Mouse (Mus musculus) liver, embryonic 12.5 days (tissue): ENCODE measurements around the gene Dync1li2. TPM values are rescaled to one million over a fixed set of nuclear protein-coding genes. Genes with fewer than 3 reads are reported as not detected.

Experiments
- ATAC-seq: fragments of 200-750 bp; cut with Nextera tagmentation; 2 replicates; pipeline ENCODE4 v1.8.0; 2017; ENCODE audit warnings: moderate number of reproducible peaks, mild to moderate bottlenecking, moderate library complexity
- H3K27ac ChIP-seq: fragments of 300-500 bp; sonication (generic); 2 replicates; pipeline ENCODE4 v1.5.1; 2016; ENCODE audit warnings: mild to moderate bottlenecking
- H3K27me3 ChIP-seq: fragments of 300-500 bp; sonication (generic); replicated peaks from 2 replicates; pipeline ENCODE4 v1.6.1; 2016; ENCODE audit warnings: mild to moderate bottlenecking, moderate library complexity
- H3K36me3 ChIP-seq: fragments of 300-500 bp; sonication (generic); 2 replicates; pipeline ENCODE4 v1.6.1; 2016; ENCODE audit warnings: mild to moderate bottlenecking, moderate library complexity
- H3K4me1 ChIP-seq: fragments of 300-500 bp; sonication (generic); 2 replicates; pipeline ENCODE4 v1.6.1; 2016
- H3K4me2 ChIP-seq: fragments of 300-500 bp; sonication (generic); 2 replicates; pipeline ENCODE4 v1.6.1; 2016; ENCODE audit warnings: mild to moderate bottlenecking, moderate library complexity
- H3K4me3 ChIP-seq: fragments of 300-500 bp; sonication (generic); 2 replicates; pipeline ENCODE4 v1.5.1; 2016; ENCODE audit warnings: mild to moderate bottlenecking, moderate library complexity
- H3K9ac ChIP-seq: fragments of 300-500 bp; sonication (generic); 2 replicates; pipeline ENCODE4 v1.6.1; 2016; ENCODE audit warnings: mild to moderate bottlenecking, moderate library complexity
- H3K9me3 ChIP-seq: fragments of 300-500 bp; sonication (generic); replicated peaks from 2 replicates; pipeline ENCODE4 v1.6.1; 2016; ENCODE audit warnings: mild to moderate bottlenecking, moderate library complexity
- WGBS: fragments of 180-500 bp; shearing (Covaris S2); methylation state at CpG from one replicate; pipeline ENCODE4 v1.1.7; 2016; ENCODE audit not compliant: insufficient replicate concordance; 5-methylcytosine and 5-hydroxymethylcytosine counted together
- polyA plus RNA-seq: library from polyadenylated mRNA; unstranded; fragments of >200 nt; fragmentation: Nextera tagmentation; extraction: Ambion mirVana; gene quantifications from 2 replicates; pipeline ENCODE4 v1.2.1, GENCODE M21; 2016

Gene Dync1li2
- polyA plus RNA-seq, 1 experiment from 2014 or later: 25.2 TPM

- H3K36me3 ChIP-seq: no peaks in the 10 kb centered on the region
- H3K4me1 ChIP-seq: peaks cover 22% of the 10 kb centered on the region
- WGBS: 1% methylated on average over 75 of the region's 82 CpGs
- peak overlapping the region; percentile 99 for H3K4me2 ChIP-seq
- peaks cover 28% of the 10 kb centered on the region for H3K27me3 ChIP-seq
- ATAC-seq: peak; percentile 62
- H3K27ac ChIP-seq: peak overlapping the region; percentile 58; the same call in 1 of the 2 replicates
- 0 out of 2 replicates have a peak, but pooled peaks cover 5% of the 10 kb centered on the region for H3K9me3 ChIP-seq
- H3K9ac ChIP-seq: peak overlapping the region; percentile 79
- H3K4me3 ChIP-seq: peak overlapping the region; percentile 69
Observed at GRCm38 (mm10) chr8:104394801-104395702, 47.8 kb downstream of the Dync1li2 start.

DNA sequence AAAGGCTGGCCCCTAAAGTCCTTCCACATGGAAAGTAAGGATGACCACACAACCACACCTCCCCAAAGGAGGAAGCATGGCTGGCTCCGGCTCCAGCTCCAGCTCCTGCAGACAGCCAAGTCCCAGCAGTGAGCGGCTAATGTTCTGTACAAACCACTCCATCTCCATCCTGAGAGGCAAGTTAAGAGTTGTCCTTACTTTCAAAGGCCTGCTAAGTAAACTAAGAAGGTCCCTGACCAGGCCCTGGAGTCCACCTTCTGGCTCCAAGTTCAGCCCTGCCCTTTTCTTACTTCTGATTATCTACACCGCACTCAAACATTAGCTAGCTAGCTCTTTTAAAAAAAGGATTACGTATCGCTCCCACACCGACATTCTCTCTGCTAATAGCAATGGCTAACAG, 49.1 kb downstream of the Dync1li2 start:
- 79% methylated on average over 6 of the region's 6 CpGs for WGBS
- Histone ChIP-seq H3K27ac (no peak overlapping the region), H3K4me1 (peaks cover 22% of the 10 kb centered on the region), H3K4me2 (0 out of 2 replicates have a peak overlapping the region, but pooled peaks have one; percentile 99), H3K36me3 (no peaks in the 10 kb centered on the region), H3K9me3 (0 out of 2 replicates have a peak, but pooled peaks cover 5% of the 10 kb centered on the region), H3K9ac (no peak overlapping the region), H3K27me3 (peaks cover 28% of the 10 kb centered on the region), H3K4me3 (no peak overlapping the region)
- no peak for ATAC-seq

- Histone ChIP-seq H3K4me1 (peaks cover 22% of the 10 kb centered on the region), H3K9me3 (0 out of 2 replicates have a peak, but pooled peaks cover 4% of the 10 kb centered on the region), H3K27ac (no peak overlapping the region), H3K27me3 (peaks cover 28% of the 10 kb centered on the region), H3K36me3 (no peaks in the 10 kb centered on the region), H3K9ac (no peak overlapping the region), H3K4me3 (no peak overlapping the region), H3K4me2 (no peak overlapping the region)
- 89% methylated on average over 7 of the region's 7 CpGs for WGBS
- ATAC-seq: no peak
Observed at GRCm38 (mm10) chr8:104393139-104393538, 49.7 kb downstream of the Dync1li2 start.

- Histone ChIP-seq H3K4me2 (no peak overlapping the region), H3K36me3 (no peaks in the 10 kb centered on the region), H3K9me3 (no peaks in the 10 kb centered on the region), H3K4me3 (no peak overlapping the region), H3K27me3 (peaks cover 18% of the 10 kb centered on the region), H3K4me1 (peaks cover 29% of the 10 kb centered on the region), H3K27ac (no peak overlapping the region), H3K9ac (no peak overlapping the region)
- 58% methylated on average over 8 of the region's 8 CpGs for WGBS
- no peak for ATAC-seq
Observed at GRCm38 (mm10) chr8:104390245-104390644, 52.6 kb downstream of the Dync1li2 start.

DNA sequence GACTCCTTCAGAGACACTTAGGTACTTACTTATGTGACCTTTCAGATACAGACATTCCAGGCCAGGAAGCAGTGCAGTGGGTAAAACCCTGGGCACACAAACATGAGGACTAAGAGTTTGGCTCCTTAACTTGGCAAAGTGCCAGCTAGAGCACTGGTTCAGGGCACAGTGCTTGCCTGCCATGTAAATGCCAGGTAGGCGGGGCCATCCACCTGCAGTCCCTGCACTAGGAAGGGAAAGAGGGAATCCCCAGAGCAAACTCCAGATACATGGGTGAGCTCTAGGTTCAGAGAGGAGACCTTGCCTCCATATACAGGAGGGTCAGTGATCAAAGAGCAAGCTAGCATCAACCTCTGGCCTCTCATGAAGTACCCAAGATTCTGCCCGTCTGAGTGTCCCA, 54.9 kb downstream of the Dync1li2 start:
- WGBS: 92% methylated on average over 2 of the region's 2 CpGs
- no peak for ATAC-seq
- peaks cover 19% of the 10 kb centered on the region for H3K4me1 ChIP-seq

DNA sequence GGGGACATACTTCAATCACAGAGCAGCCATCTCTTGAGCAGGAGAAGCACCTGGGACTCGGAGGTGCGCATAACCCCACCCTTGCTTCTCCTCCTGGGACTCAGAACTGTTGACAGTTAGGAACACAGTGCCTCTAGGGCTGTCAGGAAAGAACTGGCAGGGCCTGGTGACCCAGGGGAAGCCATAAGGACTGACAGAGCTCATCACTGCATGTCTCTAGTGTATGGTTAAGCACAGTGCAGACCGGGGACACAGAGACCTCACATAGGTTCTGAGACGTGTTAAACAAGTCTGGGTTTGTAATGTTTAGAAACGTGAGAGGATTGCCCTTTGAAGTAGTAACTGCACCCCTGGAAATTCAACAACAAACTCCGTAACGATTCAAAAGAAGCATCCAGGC, 55.3 kb downstream of the Dync1li2 start:
- H3K27me3 ChIP-seq: no peaks in the 10 kb centered on the region
- no peaks in the 10 kb centered on the region for H3K9me3 ChIP-seq
- no peak overlapping the region for H3K4me3 ChIP-seq
- H3K27ac ChIP-seq: no peak overlapping the region
- no peak overlapping the region for H3K4me2 ChIP-seq
- no peak overlapping the region for H3K9ac ChIP-seq
- H3K4me1 ChIP-seq: peaks cover 19% of the 10 kb centered on the region
- ATAC-seq: no peak
- H3K36me3 ChIP-seq: no peaks in the 10 kb centered on the region
- 65% methylated on average over 7 of the region's 7 CpGs for WGBS

More for the DNA sequence above, 54.9 kb downstream of the Dync1li2 start:
- no peak overlapping the region for H3K4me3 ChIP-seq
- no peaks in the 10 kb centered on the region for H3K27me3 ChIP-seq
- H3K9ac ChIP-seq: no peak overlapping the region
- no peaks in the 10 kb centered on the region for H3K9me3 ChIP-seq
- H3K27ac ChIP-seq: no peak overlapping the region
- H3K4me2 ChIP-seq: no peak overlapping the region
- no peaks in the 10 kb centered on the region for H3K36me3 ChIP-seq

- H3K27me3 ChIP-seq: no peaks in the 10 kb centered on the region
- H3K4me1 ChIP-seq: peaks cover 19% of the 10 kb centered on the region
- no peak overlapping the region for H3K27ac ChIP-seq
Observed at GRCm38 (mm10) chr8:104386693-104387092, 56.2 kb downstream of the Dync1li2 start.

DNA sequence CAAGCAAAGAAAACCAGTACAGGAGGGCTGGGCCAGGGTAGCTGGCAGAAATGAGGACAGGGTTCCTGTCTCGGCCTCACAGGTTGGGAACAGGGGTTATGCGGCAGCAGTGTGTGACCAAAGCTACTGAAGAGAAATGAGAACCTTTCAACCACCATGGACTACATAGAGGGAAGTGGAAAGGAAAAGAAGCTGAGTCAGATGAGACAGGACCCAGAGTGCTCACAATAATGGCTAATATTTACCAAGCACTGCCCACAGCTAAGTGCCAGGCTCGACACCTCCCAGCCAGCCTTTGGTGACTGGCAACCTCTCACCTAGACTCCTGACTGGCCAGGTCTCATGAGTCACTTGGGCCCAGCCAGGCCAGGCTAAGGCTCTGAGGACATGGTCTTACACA, 58.9 kb downstream of the Dync1li2 start:
- Histone ChIP-seq H3K4me2 (no peak overlapping the region), H3K27me3 (no peaks in the 10 kb centered on the region), H3K4me1 (peaks cover 19% of the 10 kb centered on the region), H3K4me3 (no peak overlapping the region), H3K9me3 (no peaks in the 10 kb centered on the region), H3K36me3 (no peaks in the 10 kb centered on the region), H3K27ac (no peak overlapping the region), H3K9ac (no peak overlapping the region)
- ATAC-seq: no peak; the same call in 1 of the 2 replicates
- 61% methylated on average over 3 of the region's 3 CpGs for WGBS

More at GRCm38 (mm10) chr8:104386693-104387092, 56.2 kb downstream of the Dync1li2 start:
- ATAC-seq: no peak
- Histone ChIP-seq H3K9ac (no peak overlapping the region), H3K9me3 (no peaks in the 10 kb centered on the region), H3K4me3 (no peak overlapping the region), H3K36me3 (no peaks in the 10 kb centered on the region), H3K4me2 (no peak overlapping the region)
- 37% methylated on average over 4 of the region's 4 CpGs for whole genome bisulfite sequencing

DNA sequence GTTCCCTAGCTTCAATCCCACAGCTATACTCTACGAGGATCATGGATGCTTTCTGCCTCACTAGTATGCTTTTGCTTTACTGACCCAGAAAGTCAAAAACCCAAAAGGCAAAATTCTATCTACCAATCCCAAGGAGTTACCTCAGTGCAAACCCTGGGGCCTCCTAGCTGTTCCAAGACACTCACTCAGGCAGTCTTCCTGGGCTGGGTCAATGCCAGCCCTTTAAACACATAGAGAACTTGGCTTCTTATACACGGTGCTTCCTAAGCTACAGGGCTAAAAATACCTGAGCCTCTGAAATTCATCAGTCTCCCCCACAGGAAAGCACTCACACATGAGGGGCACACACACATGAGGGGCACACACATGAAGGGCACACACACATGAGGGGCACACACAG, 59.6 kb downstream of the Dync1li2 start:
- no peak for ATAC-seq
- H3K9ac ChIP-seq: no peak overlapping the region
- H3K27me3 ChIP-seq: no peaks in the 10 kb centered on the region
- H3K36me3 ChIP-seq: no peaks in the 10 kb centered on the region
- no peaks in the 10 kb centered on the region for H3K9me3 ChIP-seq
- H3K4me1 ChIP-seq: peaks cover 19% of the 10 kb centered on the region
- H3K27ac ChIP-seq: no peak overlapping the region
- no peak overlapping the region for H3K4me2 ChIP-seq
- 72% methylated on average over 2 of the region's 2 CpGs for WGBS
- H3K4me3 ChIP-seq: no peak overlapping the region

DNA sequence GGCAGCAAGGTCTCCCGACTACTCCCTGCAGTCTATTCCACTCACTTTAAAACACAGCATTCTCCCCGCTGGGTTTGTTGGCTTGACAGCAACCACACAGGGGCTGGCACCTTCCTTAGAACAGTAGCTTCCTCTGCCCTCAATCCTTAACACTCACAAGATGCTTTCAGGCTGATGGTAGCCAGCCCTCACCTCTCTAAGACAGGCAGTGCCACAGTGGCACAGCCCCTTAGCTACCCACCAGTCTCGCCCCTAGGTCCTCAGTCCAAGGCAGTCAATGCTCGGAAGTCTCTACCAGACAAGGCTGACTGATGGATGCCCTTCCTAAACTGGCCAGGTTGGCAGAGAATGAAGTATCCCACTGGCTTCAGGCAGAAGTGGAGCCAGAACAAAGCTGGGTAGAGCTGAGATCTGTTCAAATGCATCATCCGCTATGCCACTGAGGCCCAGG, 61.9 kb downstream of the Dync1li2 start:
- no peak overlapping the region for H3K4me3 ChIP-seq
- ATAC-seq: no peak
- H3K4me1 ChIP-seq: peaks cover 7% of the 10 kb centered on the region; the same call in 1 of the 2 replicates
- H3K27me3 ChIP-seq: no peaks in the 10 kb centered on the region
- no peak overlapping the region for H3K9ac ChIP-seq
- 76% methylated on average over 5 of the region's 5 CpGs for WGBS
- H3K27ac ChIP-seq: no peak overlapping the region
- no peaks in the 10 kb centered on the region for H3K9me3 ChIP-seq
- no peaks in the 10 kb centered on the region for H3K36me3 ChIP-seq
- no peak overlapping the region for H3K4me2 ChIP-seq

- Histone ChIP-seq H3K9ac (no peak overlapping the region), H3K27me3 (no peaks in the 10 kb centered on the region), H3K27ac (no peak overlapping the region), H3K9me3 (no peaks in the 10 kb centered on the region), H3K4me2 (no peak overlapping the region), H3K4me3 (no peak overlapping the region), H3K36me3 (no peaks in the 10 kb centered on the region), H3K4me1 (peaks cover 10% of the 10 kb centered on the region; the same call in 1 of the 2 replicates)
- no peak for ATAC-seq
- WGBS: 77% methylated on average over 7 of the region's 7 CpGs
Observed at GRCm38 (mm10) chr8:104380269-104380668, 62.6 kb downstream of the Dync1li2 start.

DNA sequence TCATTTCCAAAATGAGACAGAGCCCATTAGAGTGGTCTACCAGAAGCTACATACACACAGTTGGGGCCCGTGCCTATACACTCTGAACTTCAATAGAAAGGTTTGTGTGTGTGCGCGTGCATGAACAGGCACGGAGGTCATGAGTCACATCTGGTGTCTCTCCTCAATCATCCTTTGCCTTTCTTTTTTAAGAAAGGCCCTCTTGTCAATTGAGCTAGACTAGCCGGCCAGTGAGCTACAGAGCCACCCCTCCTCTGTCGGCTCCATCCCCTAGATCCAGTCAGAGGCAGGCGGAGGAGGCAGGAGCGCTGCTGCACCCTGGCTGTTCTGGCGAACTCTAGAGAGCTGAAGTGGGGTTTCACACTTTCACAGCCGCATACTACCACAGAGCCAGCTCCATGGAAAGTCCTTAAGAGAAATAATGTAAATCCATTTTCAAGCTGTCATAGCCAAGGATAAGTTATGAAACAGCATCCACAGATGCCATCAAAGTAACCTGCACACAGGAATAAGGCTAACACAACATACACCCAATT, 63.5 kb downstream of the Dync1li2 start:
- no peak overlapping the region for H3K27ac ChIP-seq
- H3K4me2 ChIP-seq: no peak overlapping the region
- H3K36me3 ChIP-seq: no peaks in the 10 kb centered on the region
- no peak overlapping the region for H3K9ac ChIP-seq
- ATAC-seq: no peak
- no peaks in the 10 kb centered on the region for H3K27me3 ChIP-seq
- H3K9me3 ChIP-seq: no peaks in the 10 kb centered on the region
- 79% methylated on average over 10 of the region's 10 CpGs for WGBS
- no peak overlapping the region for H3K4me3 ChIP-seq
- peaks cover 10% of the 10 kb centered on the region; the same call in 1 of the 2 replicates for H3K4me1 ChIP-seq
